Mouse (Mus musculus) retina, embryonic 14.5 days (tissue): ENCODE data around the gene Nxt2.
"Not testable (repeated sequence)": the region's sequence is repeated elsewhere in the genome, so short reads cannot be mapped to it uniquely, and the experiment has no call there.

Source experiments
- DNase-seq: peaks from one replicate; pipeline ENCODE4 v3.0.0-alpha.2; 2015; ENCODE audit warnings: low spot score

Nxt2 gene

GRCm38 (mm10) chrX:142226542-142226941 is at the start of gene Nxt2:
Nxt2 (plus strand) TSS chrX:142226770.
- no peak for DNase-seq

- no peak for DNase-seq
Measured at GRCm38 (mm10) chrX:142176981-142177380, 49.6 kb upstream of the Nxt2 start.

- no peak for DNase-seq
Measured at GRCm38 (mm10) chrX:142182026-142182425, 44.5 kb upstream of the Nxt2 start.

GRCm38 (mm10) chrX:142189023-142189703 is 37.4 kb upstream of the Nxt2 start:
- peak; percentile 72 for DNase-seq

GRCm38 (mm10) chrX:142190355-142190754 is 36.2 kb upstream of the Nxt2 start:
- DNase-seq, result no peak

- DNase-seq, result no peak
Measured at GRCm38 (mm10) chrX:142194420-142194819, 32.1 kb upstream of the Nxt2 start.

- DNase-seq, result no peak
Measured at GRCm38 (mm10) chrX:142195551-142195950, 31.0 kb upstream of the Nxt2 start.

- no peak for DNase-seq
Measured at GRCm38 (mm10) chrX:142196831-142197230, 29.7 kb upstream of the Nxt2 start, which contains the start of gene Gucy2f. Gucy2f (minus strand) TSS chrX:142196931.

- DNase-seq, result peak; percentile 78
Measured at GRCm38 (mm10) chrX:142200295-142200694, 26.3 kb upstream of the Nxt2 start.

- peak; percentile 59 for DNase-seq
Measured at GRCm38 (mm10) chrX:142227398-142228054, 956 bp downstream of the Nxt2 start.

- peak; percentile 78 for DNase-seq
Measured at GRCm38 (mm10) chrX:142228055-142228768, 1.6 kb downstream of the Nxt2 start.

GRCm38 (mm10) chrX:142228769-142229158 is 2.2 kb downstream of the Nxt2 start:
- no peak for DNase-seq

GRCm38 (mm10) chrX:142236146-142236545 is 9.6 kb downstream of the Nxt2 start:
- not testable (repeated sequence) for DNase-seq

GRCm38 (mm10) chrX:142237101-142237500 is 10.5 kb downstream of the Nxt2 start:
- DNase-seq, result peak; percentile 28

GRCm38 (mm10) chrX:142245682-142246327 is 19.2 kb downstream of the Nxt2 start:
- DNase-seq, result no peak

- DNase-seq, result no peak
Measured at GRCm38 (mm10) chrX:142250008-142250736, 23.6 kb downstream of the Nxt2 start.

- no peak for DNase-seq
Measured at GRCm38 (mm10) chrX:142276031-142276430, 49.5 kb downstream of the Nxt2 start.

- no peak for DNase-seq
Measured at GRCm38 (mm10) chrX:142276573-142276972, 50.0 kb downstream of the Nxt2 start.

- no peak for DNase-seq
Measured at GRCm38 (mm10) chrX:142285905-142286304, 59.3 kb downstream of the Nxt2 start.
